Mouse (Mus musculus) urinary bladder, postnatal 10 days (tissue): ENCODE measurements around the gene Mip.
"Not testable (repeated sequence)": the region's sequence is repeated elsewhere in the genome, so short reads cannot be mapped to it uniquely, and the experiment has no call there.

Experiments
- DNase-seq: peaks from one replicate; pipeline ENCODE4 v3.0.0; 2022; ENCODE audit warnings: low spot score

Mip gene

GRCm38 (mm10) chr10:128225538-128225937 is at the start of gene Mip:
Gene Mip, plus strand, starts transcription at chr10:128225838.
- DNase-seq, result no peak

- no peak for DNase-seq
Measured at GRCm38 (mm10) chr10:128175996-128176755, 49.5 kb upstream of the Mip start.

- no peak for DNase-seq
Measured at GRCm38 (mm10) chr10:128177316-128177715, 48.3 kb upstream of the Mip start.

- no peak for DNase-seq
Measured at GRCm38 (mm10) chr10:128179989-128180388, 45.6 kb upstream of the Mip start, which contains the start of gene Rbms2. Gene Rbms2, minus strand, starts transcription at chr10:128180297.

GRCm38 (mm10) chr10:128184296-128184695 is 41.3 kb upstream of the Mip start:
- no peak for DNase-seq

GRCm38 (mm10) chr10:128185277-128185940 is 40.2 kb upstream of the Mip start:
- no peak for DNase-seq

- DNase-seq, result peak; percentile 29
Measured at GRCm38 (mm10) chr10:128185959-128186358, 39.7 kb upstream of the Mip start.

GRCm38 (mm10) chr10:128187181-128187605 is 38.4 kb upstream of the Mip start:
- DNase-seq, result no peak

GRCm38 (mm10) chr10:128188242-128188877 is 37.3 kb upstream of the Mip start:
- DNase-seq, result no peak

- DNase-seq, result no peak
Measured at GRCm38 (mm10) chr10:128191472-128191871, 34.2 kb upstream of the Mip start.

- not testable (repeated sequence) for DNase-seq
Measured at GRCm38 (mm10) chr10:128192030-128192766, 33.4 kb upstream of the Mip start.

GRCm38 (mm10) chr10:128193113-128193512 is 32.5 kb upstream of the Mip start:
- DNase-seq, result no peak

GRCm38 (mm10) chr10:128194024-128194550 is 31.6 kb upstream of the Mip start, which contains the start of gene Gls2:
Gene Gls2, plus strand, starts transcription at chr10:128194457.
- DNase-seq, result peak; percentile 90

- DNase-seq, result no peak
Measured at GRCm38 (mm10) chr10:128194551-128195461, 30.8 kb upstream of the Mip start.

GRCm38 (mm10) chr10:128201856-128202255 is 23.8 kb upstream of the Mip start:
- DNase-seq, result no peak

- no peak for DNase-seq
Measured at GRCm38 (mm10) chr10:128204941-128205340, 20.7 kb upstream of the Mip start.

GRCm38 (mm10) chr10:128208326-128208725 is 17.3 kb upstream of the Mip start:
- DNase-seq, result no peak

GRCm38 (mm10) chr10:128209311-128210009 is 16.2 kb upstream of the Mip start:
- DNase-seq, result no peak

- no peak for DNase-seq
Measured at GRCm38 (mm10) chr10:128210131-128210530, 15.5 kb upstream of the Mip start.

GRCm38 (mm10) chr10:128210954-128211353 is 14.7 kb upstream of the Mip start:
- no peak for DNase-seq
